Mouse (Mus musculus) bone marrow, adult 2 months (tissue): ENCODE results near the gene Ica1.
A peak's percentile ranks its signal among the peaks of the same experiment; 100 is the strongest.

Experiments
- CTCF ChIP-seq: fragments of 200-500 bp; IDR thresholded peaks from 2 replicates; pipeline ENCODE4 v1.5.1; 2011; ENCODE audit warnings: low read length, control low read depth; ENCODE audit not compliant: control insufficient read depth, insufficient read depth
- POLR2A ChIP-seq: fragments of 200-500 bp; IDR thresholded peaks from 2 replicates; pipeline ENCODE4 v1.6.1; 2011; ENCODE audit warnings: low read depth, mild to moderate bottlenecking, control low read depth, low read length, borderline replicate concordance; ENCODE audit not compliant: control insufficient read depth

GRCm38 (mm10) chr6:8738396-8738795 is 39.9 kb downstream of the Ica1 start:
- TF ChIP-seq CTCF, result 0 out of 2 replicates have a peak, but pooled peaks have one; percentile 5
- TF ChIP-seq POLR2A, result no peak
